8 mouse cellular contexts compared by ENCODE assay signal in the genomic region with DNA sequence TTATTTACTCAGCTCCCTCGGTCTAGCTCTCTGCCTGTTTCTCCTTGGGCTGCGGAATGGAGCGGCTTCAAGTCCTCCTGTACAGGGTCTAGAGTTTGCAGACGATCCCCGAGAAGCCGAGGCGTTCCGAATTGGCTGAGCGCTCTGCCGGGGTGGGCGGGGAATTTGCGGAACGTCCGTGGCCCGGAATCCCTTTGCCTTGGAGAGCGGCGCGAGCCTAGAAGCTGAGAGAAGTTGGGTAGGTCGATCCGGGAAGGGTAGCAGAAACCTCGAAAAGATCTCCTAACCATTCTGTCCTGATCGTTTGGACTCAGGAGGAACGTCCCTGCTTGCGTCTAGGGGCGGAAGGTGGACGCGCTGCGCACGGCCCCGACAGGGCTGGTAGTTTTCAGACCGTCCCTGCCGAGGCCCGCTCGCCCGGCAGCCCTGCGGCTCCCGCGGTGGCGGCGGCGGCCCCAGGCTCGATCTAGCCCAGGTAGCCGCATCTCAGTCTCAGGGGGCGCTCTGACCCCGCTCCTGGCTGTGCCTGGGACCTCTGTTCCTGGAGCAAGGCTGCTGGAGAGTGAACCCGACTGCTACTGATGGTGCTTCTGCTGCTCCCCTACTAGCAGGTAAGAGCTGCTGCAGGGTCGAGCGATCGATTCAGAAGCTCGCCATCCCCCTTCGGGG. TPM values are rescaled to one million over a fixed set of nuclear protein-coding genes. Genes with fewer than 3 reads are reported as not detected.
DNase-seq lines count a peak whose midpoint lies in the region; ATAC-seq and TF ChIP-seq lines count a peak whose summit lies in the region.

A gene (plus strand): TSS at position 199 of the 669 bp plus-strand sequence.

- H3K4me3 ChIP-seq in embryonic facial prominence, embryonic 13.5 days = peak within 1 kb of the TSS; percentile 64
- peak within 1 kb of the TSS; percentile 96 for H3K4me3 ChIP-seq in heart, adult 2 months
- H3K4me3 ChIP-seq in limb, embryonic 13.5 days = peak within 1 kb of the TSS; percentile 83
- H3K4me3 ChIP-seq in midbrain, embryonic 16.5 days (ENCODE audit: low read depth, low read length) = peak within 1 kb of the TSS; percentile 83

- intact Hi-C loops in heart, adult 2 months (cut with DNase I) = loop anchor here (1.0 to 10.0 kb wide), 5 partner anchors 52 to 570 kb away; a partner anchor contains a TSS

- no peaks in the 10 kb centered on the region for H3K9me3 ChIP-seq in embryonic facial prominence, embryonic 13.5 days
- no peaks in the 10 kb centered on the region for H3K9me3 ChIP-seq in limb, embryonic 13.5 days
- H3K9me3 ChIP-seq in midbrain, embryonic 16.5 days (replicated peaks; ENCODE audit: control insufficient read depth, low read length, poor library complexity, severe bottlenecking) = no peaks in the 10 kb centered on the region

- 0 out of 2 replicates have a peak, but pooled peaks have one; percentile 12 for TF ChIP-seq EP300 in heart, adult 2 months (IDR thresholded peaks at IDR 0.05; ENCODE audit: insufficient read depth, low read depth, low read length)

- H3K4me1 ChIP-seq in embryonic facial prominence, embryonic 13.5 days = peaks cover 26% of the 10 kb centered on the region
- no peaks in the 10 kb centered on the region; the same call in 1 of the 2 replicates for H3K4me1 ChIP-seq in heart, adult 2 months (ENCODE audit: control insufficient read depth, insufficient read depth, low read length)
- peaks cover 37% of the 10 kb centered on the region for H3K4me1 ChIP-seq in limb, embryonic 13.5 days
- H3K4me1 ChIP-seq in midbrain, embryonic 16.5 days (ENCODE audit: control insufficient read depth, insufficient read depth, low read length) = peaks cover 27% of the 10 kb centered on the region

- peak within 1 kb of the TSS; percentile 98 for H3K4me2 ChIP-seq in embryonic facial prominence, embryonic 13.5 days
- H3K4me2 ChIP-seq in limb, embryonic 13.5 days (replicated peaks) = peak within 1 kb of the TSS; percentile 98
- H3K4me2 ChIP-seq in midbrain, embryonic 16.5 days (ENCODE audit: low read length) = peak within 1 kb of the TSS; percentile 65

- H3K9ac ChIP-seq in embryonic facial prominence, embryonic 13.5 days = peak within 1 kb of the TSS; percentile 83
- peak within 1 kb of the TSS; percentile 78 for H3K9ac ChIP-seq in heart, adult 2 months (ENCODE audit: low read depth, low read length)
- peak within 1 kb of the TSS; percentile 84 for H3K9ac ChIP-seq in limb, embryonic 13.5 days
- peak within 1 kb of the TSS; percentile 79 for H3K9ac ChIP-seq in midbrain, embryonic 16.5 days (ENCODE audit: low read depth, low read length)

- DNase-seq in 3134 (ENCODE audit: extremely low read depth, insufficient read length, low spot score) = peak; percentile 91
- DNase-seq in adrenal gland, postnatal 36 days = peak; percentile 93 to 95
- peak; percentile 90 to 93 for DNase-seq in heart, adult 2 months
- peak; percentile 90 to 93 for DNase-seq in kidney, adult 8-10 months
- peak; percentile 65 to 87 for DNase-seq in spleen, postnatal 10 days (ENCODE audit: low spot score in 2 of 2)

- peak; percentile 46 for TF ChIP-seq CTCF in heart, adult 2 months (IDR thresholded peaks at IDR 0.05)

- no peaks in the 10 kb centered on the region for H3K27me3 ChIP-seq in embryonic facial prominence, embryonic 13.5 days
- H3K27me3 ChIP-seq in heart, adult 2 months (ENCODE audit: control insufficient read depth, insufficient read depth, low read length) = no peaks in the 10 kb centered on the region
- H3K27me3 ChIP-seq in limb, embryonic 13.5 days = no peaks in the 10 kb centered on the region
- H3K27me3 ChIP-seq in midbrain, embryonic 16.5 days (ENCODE audit: control insufficient read depth, insufficient read depth, low read depth, low read length) = no peaks in the 10 kb centered on the region

- H3K79me2 ChIP-seq in heart, adult 2 months (replicated peaks; ENCODE audit: control insufficient read depth, insufficient read depth, low read length) = peaks cover 2% of the 10 kb centered on the region; the same call in 1 of the 2 replicates

- H3K27ac ChIP-seq in embryonic facial prominence, embryonic 13.5 days = peak within 1 kb of the TSS; percentile 96
- peak within 1 kb of the TSS; percentile 96 for H3K27ac ChIP-seq in heart, adult 2 months
- peak within 1 kb of the TSS; percentile 94 for H3K27ac ChIP-seq in limb, embryonic 13.5 days
- H3K27ac ChIP-seq in midbrain, embryonic 16.5 days (ENCODE audit: low read length) = peak within 1 kb of the TSS; percentile 95

- WGBS in embryonic facial prominence, embryonic 13.5 days = under 1% methylated on average over 47 of the region's 51 CpGs
- under 1% methylated on average over 50 of the region's 51 CpGs for WGBS in heart, adult 2 months
- under 1% methylated on average over 51 of the region's 51 CpGs for WGBS in limb, embryonic 13.5 days
- under 1% methylated on average over 51 of the region's 51 CpGs for WGBS in midbrain, embryonic 16.5 days

- peak; percentile 66 for TF ChIP-seq POLR2A in heart, adult 2 months (IDR thresholded peaks at IDR 0.05; ENCODE audit: insufficient read depth, low read depth, low read length)

- no peaks in the 10 kb centered on the region for H3K36me3 ChIP-seq in embryonic facial prominence, embryonic 13.5 days
- no peaks in the 10 kb centered on the region for H3K36me3 ChIP-seq in heart, adult 2 months (ENCODE audit: control insufficient read depth, insufficient read depth, low read length)
- H3K36me3 ChIP-seq in limb, embryonic 13.5 days = no peaks in the 10 kb centered on the region
- H3K36me3 ChIP-seq in midbrain, embryonic 16.5 days (ENCODE audit: control insufficient read depth, insufficient read depth, low read length) = no peaks in the 10 kb centered on the region

- ATAC-seq in embryonic facial prominence, embryonic 13.5 days (ENCODE audit: insufficient number of reproducible peaks, insufficient read depth, low FRiP score, low TSS enrichment, low read depth) = peak; percentile 90
- ATAC-seq in limb, embryonic 13.5 days (ENCODE audit: low FRiP score, low read depth) = peak; percentile 91
- ATAC-seq in midbrain, embryonic 16.5 days = peak; percentile 92

RNA-seq across cellular contexts. Expression of the gene that starts here (rescaled TPM):
- total RNA-seq in adrenal gland, postnatal 36 days (2021) = 10 to 100 TPM; 11.4 to 11.8 TPM
- polyA plus RNA-seq in embryonic facial prominence, embryonic 13.5 days (2015; fragmentation: Nextera tagmentation; extraction: Ambion mirVana) = 7.0 and 7.6 TPM in 2 replicates
- total RNA-seq in heart, adult 2 months (2021) = 10 to 100 TPM; 13.6 to 16.7 TPM
- polyA plus RNA-seq in heart, adult 2 months (2012; rRNA removed) = 5.6 and 8.4 TPM in 2 replicates
- 5.8 and 6.0 TPM in 2 replicates for polyA plus RNA-seq in limb, embryonic 13.5 days (2015; fragmentation: Nextera tagmentation; extraction: Ambion mirVana)
- polyA plus RNA-seq in midbrain, embryonic 16.5 days (2015; fragmentation: Nextera tagmentation; extraction: Ambion mirVana) = 16.0 and 16.3 TPM in 2 replicates

Comparison
In these comparisons a context has a peak if more than half of its experiments do, and no peak if none do; other contexts are left out.
1. Peak in every context shown above with its lines: DNase-seq, ATAC-seq, H3K4me3 ChIP-seq and H3K27ac ChIP-seq.